Mouse (Mus musculus) C2C12 (cell line): Measurements from ENCODE around the gene Ubac2.

Experiments
- CTCF ChIP-seq: IDR thresholded peaks from one replicate; pipeline ENCODE4 v1.5.1; 2011; ENCODE audit not compliant: control insufficient read depth, insufficient read depth, insufficient read length
- MYOD1 ChIP-seq: IDR thresholded peaks from one replicate; pipeline ENCODE4 v1.6.1; 2011; ENCODE audit warnings: low read depth; ENCODE audit not compliant: control insufficient read depth, insufficient read length

- TF ChIP-seq CTCF (no peak), MYOD1 (no peak)
These were observed 58.4 kb downstream of the Ubac2 start for GRCm38 (mm10) chr14:121936856-121937255.
